Mouse (Mus musculus): Measurements from ENCODE around the gene Lrp1. TPM values are rescaled to one million over a fixed set of nuclear protein-coding genes. Genes with fewer than 3 reads are reported as not detected.
A peak's percentile ranks its signal among the peaks of the same experiment; 100 is the strongest.

Lrp1 gene
- polyA plus RNA-seq, 1 experiment from 2014 or later, result 440 TPM

- 8% methylated on average over 7 of the region's 25 CpGs for WGBS (ENCODE audit: missing documents)
- no peak overlapping the region for H3K4me3 ChIP-seq (ENCODE audit: inconsistent target)
- H3K27ac ChIP-seq, result no peak overlapping the region
- no peaks in the 10 kb centered on the region for H3K79me2 ChIP-seq (ENCODE audit: inconsistent target)
- no peaks in the 10 kb centered on the region for H3K36me3 ChIP-seq (ENCODE audit: inconsistent target)
Observed at GRCm38 (mm10) chr10:127530945-127531344, 90.0 kb downstream of the Lrp1 start.

GRCm38 (mm10) chr10:127527481-127527880, 93.5 kb downstream of the Lrp1 start:
- Histone ChIP-seq H3K79me2 (ENCODE audit: inconsistent target) (no peaks in the 10 kb centered on the region), H3K36me3 (ENCODE audit: inconsistent target) (no peaks in the 10 kb centered on the region), H3K27ac (no peak overlapping the region), H3K4me3 (ENCODE audit: inconsistent target) (no peak overlapping the region)
- WGBS (ENCODE audit: missing documents), result 14% methylated on average over 17 of the region's 17 CpGs

DNA sequence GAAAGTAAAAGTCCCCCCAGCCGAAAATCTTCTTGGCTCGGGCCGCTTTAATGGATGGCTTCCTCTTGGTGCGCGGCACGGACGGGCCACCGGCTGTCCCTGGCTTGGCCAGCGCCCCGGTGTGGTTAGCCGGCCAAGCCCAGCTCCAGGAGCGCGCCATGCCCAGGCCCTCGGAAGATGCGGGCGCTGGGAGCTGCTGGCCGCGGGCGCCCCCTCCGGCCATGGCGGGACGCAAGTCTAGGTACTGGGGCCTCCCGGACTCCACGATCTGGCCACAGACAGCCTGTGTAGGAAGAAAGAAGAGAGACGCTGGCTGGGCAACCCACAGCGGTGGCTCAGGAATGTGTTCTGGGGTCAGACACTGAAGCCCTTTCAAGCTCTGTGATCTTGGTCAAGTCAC, 94.3 kb downstream of the Lrp1 start:
- no peak overlapping the region for H3K4me3 ChIP-seq (ENCODE audit: inconsistent target)
- WGBS (ENCODE audit: missing documents), result under 1% methylated on average over 26 of the region's 26 CpGs
- H3K36me3 ChIP-seq (ENCODE audit: inconsistent target), result no peaks in the 10 kb centered on the region
- no peaks in the 10 kb centered on the region for H3K79me2 ChIP-seq (ENCODE audit: inconsistent target)
- no peak overlapping the region for H3K27ac ChIP-seq

GRCm38 (mm10) chr10:127526048-127526447, 94.9 kb downstream of the Lrp1 start:
- Histone ChIP-seq H3K79me2 (ENCODE audit: inconsistent target) (no peaks in the 10 kb centered on the region), H3K27ac (no peak overlapping the region), H3K36me3 (ENCODE audit: inconsistent target) (no peaks in the 10 kb centered on the region), H3K4me3 (ENCODE audit: inconsistent target) (no peak overlapping the region)
- WGBS (ENCODE audit: missing documents), result 4% methylated on average over 26 of the region's 26 CpGs

DNA sequence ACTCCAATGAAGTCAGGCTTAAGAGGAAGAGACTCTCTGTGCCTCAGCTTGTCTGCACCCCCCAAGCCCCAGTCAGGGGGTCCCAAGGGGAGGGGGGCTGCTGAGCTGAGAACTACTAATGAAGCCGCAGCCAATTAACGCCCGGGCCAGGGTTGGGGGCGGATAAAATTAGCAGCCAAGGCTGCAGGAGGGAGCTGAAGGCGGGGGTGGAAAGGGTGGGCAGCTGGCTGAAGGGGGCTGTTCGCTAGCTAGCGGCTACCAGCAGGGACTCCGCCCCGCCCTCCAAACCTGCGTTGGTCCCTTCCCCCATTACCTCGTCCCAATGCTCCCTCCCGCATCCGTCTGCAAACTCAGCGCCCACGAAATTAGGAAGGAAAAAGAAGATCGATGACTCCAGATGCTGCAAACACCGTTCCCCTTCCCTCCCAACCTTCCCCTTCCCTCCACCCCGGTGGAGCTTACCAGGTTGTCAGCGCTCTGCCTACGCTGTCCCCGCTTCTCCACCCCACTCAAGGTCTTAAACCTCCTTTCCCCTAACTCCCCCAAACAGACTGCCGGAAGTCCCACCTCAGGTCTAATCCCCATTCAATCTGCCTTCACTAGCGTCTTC, 96.2 kb downstream of the Lrp1 start:
- 21% methylated on average over 19 of the region's 23 CpGs for WGBS (ENCODE audit: missing documents)
- H3K4me3 ChIP-seq (ENCODE audit: inconsistent target), result no peak overlapping the region
- H3K36me3 ChIP-seq (ENCODE audit: inconsistent target), result no peaks in the 10 kb centered on the region

GRCm38 (mm10) chr10:127522088-127522581, 98.8 kb downstream of the Lrp1 start, which contains the start of gene Shmt2:
Shmt2 (minus strand) TSS chr10:127522444.
- Histone ChIP-seq H3K36me3 (ENCODE audit: inconsistent target) (no peaks in the 10 kb centered on the region; the same call in 1 of the 2 replicates), H3K4me3 (ENCODE audit: inconsistent target) (peak within 1 kb of the TSS; percentile 68), H3K79me2 (ENCODE audit: inconsistent target) (no peaks in the 10 kb centered on the region), H3K27ac (peak within 1 kb of the TSS; percentile 42)
- WGBS (ENCODE audit: missing documents), result under 1% methylated on average over 21 of the region's 21 CpGs

More for the DNA sequence above, 96.2 kb downstream of the Lrp1 start:
- Histone ChIP-seq H3K79me2 (ENCODE audit: inconsistent target) (no peaks in the 10 kb centered on the region), H3K27ac (no peak overlapping the region)

DNA sequence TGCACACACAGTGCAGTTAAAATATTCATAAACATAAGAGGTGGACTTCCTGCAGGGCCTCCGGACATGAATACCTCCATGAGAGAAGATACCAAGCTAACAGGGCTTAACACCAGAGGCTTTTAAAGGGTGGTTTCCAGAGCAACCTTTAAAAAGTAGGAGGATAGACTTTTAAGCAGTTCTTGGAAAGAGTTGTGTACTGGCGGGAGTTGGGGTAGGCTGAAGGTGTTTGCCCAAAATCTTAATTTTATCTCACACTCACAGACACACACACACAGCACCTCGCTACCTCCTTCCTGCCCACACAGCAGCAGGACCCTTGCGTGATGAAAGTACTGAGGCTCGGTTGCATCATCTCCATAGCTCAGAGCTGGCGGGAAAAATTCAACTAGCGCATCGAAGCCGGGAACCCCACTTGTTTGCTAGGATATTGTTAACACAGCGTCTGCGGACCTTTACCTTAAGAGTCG, 99.3 kb downstream of the Lrp1 start:
- Histone ChIP-seq H3K79me2 (ENCODE audit: inconsistent target) (no peaks in the 10 kb centered on the region), H3K4me3 (ENCODE audit: inconsistent target) (peak overlapping the region; percentile 68), H3K36me3 (ENCODE audit: inconsistent target) (no peaks in the 10 kb centered on the region; the same call in 1 of the 2 replicates), H3K27ac (peak overlapping the region; percentile 42)
- WGBS (ENCODE audit: missing documents), result 4% methylated on average over 12 of the region's 12 CpGs

DNA sequence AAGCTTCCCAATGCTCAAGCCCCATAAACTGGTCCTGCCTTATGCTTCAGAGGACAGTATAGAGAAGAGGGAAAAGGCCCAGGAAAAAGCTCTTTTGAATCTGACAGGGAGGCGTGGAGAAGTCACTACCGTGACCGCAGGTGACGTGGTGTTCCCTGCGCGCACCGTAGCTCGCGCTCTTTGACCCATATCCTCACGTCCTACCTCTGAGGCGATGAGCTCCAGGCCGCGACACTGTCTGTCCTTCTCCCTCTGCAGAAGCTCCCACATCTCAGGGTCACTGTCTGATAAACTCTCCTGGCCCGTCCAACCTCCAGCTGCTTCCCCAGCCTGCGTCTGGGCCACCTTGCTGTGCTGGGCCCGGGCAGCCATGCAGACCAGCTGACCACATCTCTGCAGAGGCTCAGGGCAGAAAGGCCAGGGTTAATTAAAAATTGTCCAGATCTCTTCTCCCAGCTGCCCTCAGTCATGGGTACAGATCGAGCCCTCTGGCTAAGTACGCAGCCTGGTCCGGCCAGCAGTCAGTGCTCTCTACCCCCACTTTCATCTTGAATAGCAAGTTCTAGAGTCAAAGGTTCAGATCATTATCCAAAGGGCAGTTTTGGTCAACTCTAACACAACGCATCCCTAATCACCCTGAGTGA, 100.1 kb downstream of the Lrp1 start:
- H3K4me3 ChIP-seq (ENCODE audit: inconsistent target), result peak overlapping the region; percentile 68
- H3K79me2 ChIP-seq (ENCODE audit: inconsistent target), result no peaks in the 10 kb centered on the region
- H3K36me3 ChIP-seq (ENCODE audit: inconsistent target), result no peaks in the 10 kb centered on the region; the same call in 1 of the 2 replicates
- H3K27ac ChIP-seq, result no peak overlapping the region
- WGBS (ENCODE audit: missing documents), result 97% methylated on average over 20 of the region's 20 CpGs

DNA sequence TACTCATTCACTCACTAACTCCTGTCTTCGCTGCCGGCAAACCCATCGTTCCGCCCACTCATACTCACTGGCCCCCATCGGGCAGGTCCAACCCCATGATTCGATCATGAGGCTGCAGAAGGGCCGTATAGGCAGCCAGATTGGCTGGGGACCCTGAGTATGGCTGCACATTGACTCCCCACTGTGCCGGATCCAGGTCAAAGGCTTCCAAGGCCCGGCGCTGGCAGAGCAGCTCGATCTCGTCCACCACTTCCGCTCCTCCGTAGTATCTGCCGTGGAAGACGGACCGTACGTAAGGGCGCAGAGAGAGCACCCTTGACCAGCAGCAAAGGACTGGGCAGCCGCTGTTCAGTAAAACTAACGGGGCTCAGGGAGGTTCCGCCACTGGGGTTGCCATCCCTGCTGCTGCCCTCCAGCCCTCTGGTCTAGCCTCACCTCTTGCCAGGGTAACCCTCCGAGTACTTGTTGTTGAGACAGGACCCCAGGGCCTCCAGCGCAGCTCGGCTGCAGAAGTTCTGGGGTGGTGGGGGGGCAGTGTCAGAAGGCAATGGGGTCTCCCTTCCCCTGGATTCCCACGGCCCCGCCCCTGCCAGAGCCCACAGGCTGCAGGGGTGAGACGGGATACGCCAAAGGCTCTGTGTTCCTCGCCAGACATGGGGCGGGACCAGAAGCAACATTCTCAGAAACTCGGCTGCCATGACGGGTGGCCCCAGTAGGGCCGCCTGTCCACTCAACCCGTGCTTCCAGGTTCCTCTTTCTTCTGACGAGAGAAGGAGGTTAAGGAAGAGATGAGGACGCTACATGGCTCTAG, 100.8 kb downstream of the Lrp1 start:
- no peaks in the 10 kb centered on the region for H3K79me2 ChIP-seq (ENCODE audit: inconsistent target)
- 91% methylated on average over 37 of the region's 37 CpGs for WGBS (ENCODE audit: missing documents)
- H3K4me3 ChIP-seq (ENCODE audit: inconsistent target), result no peak overlapping the region

DNA sequence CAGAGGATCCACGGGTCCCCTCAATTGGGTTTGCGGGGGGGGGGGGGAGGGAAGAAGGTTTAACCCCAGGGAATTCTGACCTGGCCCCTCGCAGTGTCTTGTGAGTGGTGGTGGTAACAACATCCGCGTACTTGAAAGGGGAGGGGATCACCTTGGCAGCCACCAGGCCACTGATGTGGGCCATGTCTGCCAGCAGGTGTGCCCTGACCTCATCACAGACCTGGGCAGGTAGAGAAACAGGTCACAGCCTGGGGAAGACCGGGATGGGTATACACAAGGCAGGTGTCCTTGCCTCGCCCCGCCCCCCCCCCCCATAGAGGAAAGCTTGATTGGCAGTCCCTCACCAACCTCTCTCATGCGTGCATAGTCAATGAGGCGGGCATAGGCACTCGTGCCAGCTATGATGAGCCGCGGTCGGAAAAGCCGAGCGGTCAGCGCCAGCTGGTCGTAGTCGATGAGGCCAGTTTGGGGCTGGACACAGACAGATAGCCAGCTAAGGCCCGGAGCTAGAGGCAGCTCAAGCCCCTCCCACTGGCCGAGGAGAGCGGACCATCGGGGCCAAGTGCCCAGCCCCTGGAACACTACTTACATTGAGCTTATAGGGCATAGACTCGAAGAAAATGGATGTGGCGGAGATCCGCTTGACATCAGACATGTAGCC, 101.8 kb downstream of the Lrp1 start:
- H3K27ac ChIP-seq, result no peak overlapping the region
- no peaks in the 10 kb centered on the region; the same call in 1 of the 2 replicates for H3K36me3 ChIP-seq (ENCODE audit: inconsistent target)
- no peak overlapping the region for H3K4me3 ChIP-seq (ENCODE audit: inconsistent target)
- WGBS (ENCODE audit: missing documents), result 96% methylated on average over 24 of the region's 26 CpGs
- H3K79me2 ChIP-seq (ENCODE audit: inconsistent target), result no peaks in the 10 kb centered on the region

More for the DNA sequence above, 100.8 kb downstream of the Lrp1 start:
- Histone ChIP-seq H3K36me3 (ENCODE audit: inconsistent target) (no peaks in the 10 kb centered on the region; the same call in 1 of the 2 replicates), H3K27ac (no peak overlapping the region)

GRCm38 (mm10) chr10:127517941-127518340, 103.0 kb downstream of the Lrp1 start:
- WGBS (ENCODE audit: missing documents), result 97% methylated on average over 19 of the region's 22 CpGs

GRCm38 (mm10) chr10:127516576-127517260, 104.2 kb downstream of the Lrp1 start:
- WGBS (ENCODE audit: missing documents), result 73% methylated on average over 27 of the region's 30 CpGs
- Histone ChIP-seq H3K79me2 (ENCODE audit: inconsistent target) (no peaks in the 10 kb centered on the region), H3K4me3 (ENCODE audit: inconsistent target) (no peak overlapping the region), H3K27ac (no peak overlapping the region), H3K36me3 (ENCODE audit: inconsistent target) (no peaks in the 10 kb centered on the region; the same call in 1 of the 2 replicates)

More at GRCm38 (mm10) chr10:127517941-127518340, 103.0 kb downstream of the Lrp1 start:
- H3K36me3 ChIP-seq (ENCODE audit: inconsistent target), result no peaks in the 10 kb centered on the region; the same call in 1 of the 2 replicates
- no peak overlapping the region for H3K4me3 ChIP-seq (ENCODE audit: inconsistent target)
- no peaks in the 10 kb centered on the region for H3K79me2 ChIP-seq (ENCODE audit: inconsistent target)
- H3K27ac ChIP-seq, result no peak overlapping the region

- Histone ChIP-seq H3K4me3 (ENCODE audit: inconsistent target) (no peak overlapping the region), H3K79me2 (ENCODE audit: inconsistent target) (no peaks in the 10 kb centered on the region), H3K27ac (no peak overlapping the region), H3K36me3 (ENCODE audit: inconsistent target) (no peaks in the 10 kb centered on the region; the same call in 1 of the 2 replicates)
- 65% methylated on average over 8 of the region's 8 CpGs for WGBS (ENCODE audit: missing documents)
Observed at GRCm38 (mm10) chr10:127515983-127516459, 104.9 kb downstream of the Lrp1 start.

Data from macrophage (primary cell).